Mouse (Mus musculus) gastrocnemius, adult 8-10 months (tissue): Measurements from ENCODE around the gene F2rl3. TPM values are rescaled to one million over a fixed set of nuclear protein-coding genes. Genes with fewer than 3 reads are reported as not detected.

Experiments used
- DNase-seq, 2 experiments: peaks; one replicate each; pipeline ENCODE4 v3.0.0; 2022; ENCODE audit warnings: low spot score in 2 of 2
- total RNA-seq, 4 experiments: library from RNA; stranded (reverse); gene quantifications; 2 replicates each; pipeline ENCODE4 v1.2.4; 2022

F2rl3 gene
- total RNA-seq, 4 experiments from 2014 or later = 1.1 to 2.0 (median 1.6) TPM

- DNase-seq = no peak
These were observed 4.0 kb downstream of the F2rl3 start for GRCm38 (mm10) chr8:72765696-72766095.

- DNase-seq = no peak
These were observed 5.1 kb downstream of the F2rl3 start for GRCm38 (mm10) chr8:72766777-72767176.

DNA sequence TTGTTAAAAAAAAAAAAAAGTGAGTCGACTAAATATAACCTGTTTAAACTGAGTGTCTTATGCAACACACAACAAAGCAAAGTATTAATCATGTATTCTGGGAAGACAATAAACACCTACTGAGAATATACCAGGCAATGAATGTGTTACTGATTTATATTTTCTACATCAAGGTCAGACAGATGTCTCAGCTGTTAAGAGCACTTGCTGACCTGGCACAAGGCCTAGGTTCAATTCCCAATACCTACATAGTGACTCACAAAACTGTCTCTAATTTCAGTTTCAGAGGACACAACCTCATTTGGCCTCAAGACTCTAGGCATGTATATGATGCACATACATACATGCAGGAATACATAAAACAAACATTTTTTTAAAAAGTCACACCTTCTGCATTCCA is 16.1 kb downstream of the F2rl3 start:
- no peak for DNase-seq

DNA sequence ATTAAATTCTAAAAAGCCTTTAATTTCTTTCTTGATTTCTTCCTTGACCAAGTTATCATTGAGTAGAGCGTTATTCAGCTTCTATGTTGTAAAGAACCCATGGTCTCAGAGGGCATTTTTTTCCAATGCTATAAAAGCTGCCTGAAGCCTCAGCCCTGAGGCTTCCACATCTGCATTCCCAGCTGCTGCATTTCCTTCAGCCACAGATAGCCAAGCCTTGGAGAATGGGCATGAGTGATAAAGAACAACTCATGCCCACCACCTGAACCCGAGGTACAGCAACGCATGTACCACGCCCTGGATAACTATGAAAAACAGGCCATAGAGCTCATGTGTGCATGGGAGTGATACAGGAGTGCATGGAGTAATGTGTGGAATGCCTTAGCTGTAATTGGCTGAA is 19.0 kb downstream of the F2rl3 start:
- DNase-seq = no peak

DNA sequence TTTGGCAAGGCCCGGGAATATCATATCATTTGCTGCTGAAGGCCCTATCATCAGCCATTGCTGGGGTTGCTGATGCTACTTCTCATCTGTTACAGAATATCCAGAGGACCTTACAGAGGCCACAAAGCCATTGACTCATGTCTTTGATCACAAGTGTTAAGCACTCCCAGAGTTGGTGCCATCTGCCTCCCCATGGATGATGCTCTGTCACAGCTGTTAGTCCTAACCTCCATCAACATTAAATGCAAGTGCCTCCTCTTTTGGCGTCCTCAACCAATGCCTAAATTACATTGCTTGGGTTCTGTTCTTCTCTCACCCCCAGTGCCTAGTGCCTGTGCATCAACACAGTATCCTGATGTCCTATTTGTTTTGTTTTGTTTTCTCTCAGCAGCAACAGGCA is 39.9 kb downstream of the F2rl3 start:
- no peak for DNase-seq

DNA sequence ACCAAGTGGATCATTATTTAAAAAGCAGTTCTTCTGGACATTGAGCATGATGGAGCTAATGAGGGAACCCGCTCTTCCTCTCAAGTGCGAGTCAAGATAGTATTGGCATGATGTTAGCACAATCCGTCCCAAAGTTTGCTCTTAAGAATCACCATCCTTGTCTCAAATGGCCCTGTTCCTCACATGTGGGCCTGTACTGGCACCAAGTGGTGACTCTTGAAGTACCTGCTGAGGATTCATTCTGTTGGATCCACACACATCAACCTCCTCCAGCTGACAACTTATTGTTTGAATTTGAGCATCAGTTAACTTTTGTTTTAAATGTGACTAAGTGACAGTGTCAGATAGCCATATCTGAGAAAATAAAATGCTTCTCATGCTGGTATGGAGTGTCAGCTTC is 51.0 kb downstream of the F2rl3 start:
- no peak for DNase-seq

Other genes with a start within 250 kb of the F2rl3 start
- 1 to 10 TPM; 6.5 to 8.3 (median 7.7) TPM for gene Med26, start 213.6 kb upstream of the F2rl3 start, total RNA-seq
- gene Smim7, start 190.8 kb upstream of the F2rl3 start, total RNA-seq = 10 to 100 TPM; 69.1 to 77.1 (median 75.1) TPM
- gene Tmem38a, start 189.8 kb upstream of the F2rl3 start, total RNA-seq = 1,000 to 10,000 TPM; 1,273 to 1,305 (median 1,290) TPM
- 1 to 10 TPM in 1 of 4 experiments, under 1 TPM in 3; 0.75 to 1.1 (median 0.82) TPM for gene Nwd1, start 115.2 kb upstream of the F2rl3 start, total RNA-seq
- gene Sin3b, start 38.6 kb upstream of the F2rl3 start, total RNA-seq = 10 to 100 TPM; 31.2 to 39.4 (median 33.8) TPM